Mouse (Mus musculus) liver, adult 2 months (tissue): ENCODE measurements at regions not wholly inside any gene's neighbourhood (a gene's known extent, or its start where the extent isn't known, plus 50 kb on each side); places are given as distances from the start of the nearest gene placed in this dataset.

Experiments
- CTCF ChIP-seq: fragments of 200-500 bp; IDR thresholded peaks from 2 replicates; pipeline ENCODE4 v1.5.1; 2011; ENCODE audit warnings: low read depth, low read length, control low read depth
- POLR2A ChIP-seq: fragments of 200-500 bp; IDR thresholded peaks from 2 replicates; pipeline ENCODE4 v1.6.1; 2011; ENCODE audit warnings: low read length, control low read depth; ENCODE audit not compliant: insufficient read depth; ENCODE audit errors: extremely low read depth

- TF ChIP-seq POLR2A (no peak), CTCF (no peak)
Observed at GRCm38 (mm10) chr8:35300881-35301521, 464.6 kb upstream of the Gm19410 start.
